Mouse (Mus musculus): ENCODE data around the gene Dennd1b. TPM values are rescaled to one million over a fixed set of nuclear protein-coding genes. Genes with fewer than 3 reads are reported as not detected.

Gene Dennd1b
- polyA plus RNA-seq (2012; rRNA removed), result 1.4 and 1.7 TPM in 2 replicates

DNA sequence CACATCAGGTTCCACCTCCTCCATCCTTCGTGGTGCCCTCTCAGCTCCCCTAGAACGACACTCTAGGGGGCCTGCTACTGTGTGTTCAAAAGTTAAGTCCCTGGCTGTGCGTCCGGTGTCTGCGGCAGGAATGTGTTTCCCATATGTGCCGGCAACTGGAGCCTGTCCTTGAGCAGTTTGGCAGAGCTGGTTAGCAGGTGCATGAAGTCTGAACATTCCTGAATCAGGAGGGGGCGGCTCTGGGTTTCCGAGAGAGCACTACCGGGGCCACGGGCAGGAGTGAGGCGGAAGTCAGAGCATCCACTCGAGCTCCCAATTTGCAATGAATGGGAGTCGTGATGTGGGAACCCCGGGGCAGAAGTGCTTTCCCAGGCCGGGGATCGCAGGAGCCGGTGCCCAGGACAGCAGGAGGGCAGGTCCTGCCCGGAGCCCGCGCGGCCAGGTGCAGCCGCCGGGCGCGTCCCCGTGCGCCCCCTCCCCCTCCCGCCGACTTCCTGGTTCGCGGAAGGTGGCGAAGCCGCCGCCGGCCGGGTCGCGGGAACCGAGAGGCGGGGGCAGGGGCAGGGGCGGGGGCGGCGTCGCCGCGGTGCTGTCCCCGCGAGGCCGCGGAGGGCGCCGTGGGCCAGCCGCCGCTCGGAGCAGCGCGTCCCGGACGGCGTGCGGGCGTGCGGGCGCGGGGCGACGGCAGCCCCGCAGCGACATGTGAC is at the start of gene Dennd1b:
Dennd1b (plus strand) TSS at position 275 of the 707 bp plus-strand sequence.

Other genes with a start within 250 kb of the Dennd1b start
- 0.02 TPM in 2 replicates for gene Lhx9, start 114.9 kb upstream of the Dennd1b start, polyA plus RNA-seq (2012; rRNA removed)
- 13.3 and 14.1 TPM in 2 replicates for gene 2310009B15Rik, start 106.6 kb upstream of the Dennd1b start, polyA plus RNA-seq (2012; rRNA removed)

Data from liver, embryonic 18 days (tissue).